Mouse (Mus musculus): ENCODE measurements around the gene Dnajb14. TPM values are rescaled to one million over a fixed set of nuclear protein-coding genes. Genes with fewer than 3 reads are reported as not detected.
"Not testable (repeated sequence)": the region's sequence is repeated elsewhere in the genome, so short reads cannot be mapped to it uniquely, and the experiment has no call there.

The Dnajb14 gene
- total RNA-seq, 2 experiments from 2014 or later: 8.4 to 8.8 TPM

DNA sequence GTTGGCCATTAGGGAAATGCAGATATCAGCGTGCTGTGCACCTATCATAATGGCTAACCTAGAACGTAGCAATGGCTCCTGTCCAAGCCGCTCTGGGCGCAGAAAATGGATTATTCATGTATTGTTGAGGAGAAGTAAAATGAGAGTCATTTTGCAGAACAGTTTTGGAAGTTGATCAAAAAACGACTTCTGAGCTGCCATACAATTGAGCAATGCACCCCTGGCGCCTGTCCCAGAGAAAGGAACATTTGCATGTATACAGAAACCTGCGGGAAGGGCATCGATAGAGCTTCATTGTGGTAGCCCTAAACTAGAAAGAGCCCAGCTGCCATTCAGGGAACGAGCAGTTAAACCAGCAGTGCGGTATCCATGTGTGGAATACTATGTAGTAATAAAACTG lies 32.7 kb downstream of the Dnajb14 start:
- no peak for DNase-seq
- intact Hi-C loops (cut with DNase I): no loop called here

DNA sequence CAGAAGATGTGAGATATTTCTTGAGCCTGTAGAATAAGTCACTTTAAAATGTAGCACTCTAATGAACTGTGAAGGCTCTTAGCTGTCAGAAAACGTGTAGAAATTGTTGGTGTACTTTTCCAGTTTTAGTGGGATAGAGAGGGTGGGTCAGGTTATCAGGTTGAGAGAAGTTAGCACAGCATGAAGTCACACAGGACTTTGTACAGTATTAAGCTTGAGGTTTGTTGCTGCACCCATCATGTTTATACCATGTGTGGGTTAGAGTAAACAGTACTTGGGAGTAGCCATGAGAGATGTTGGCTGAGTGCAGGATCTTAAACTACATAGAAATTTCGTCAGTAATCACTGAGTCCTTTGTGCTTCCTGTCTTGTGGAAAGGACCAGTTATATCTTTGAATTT lies 45.6 kb downstream of the Dnajb14 start:
- intact Hi-C loops (cut with DNase I): loop anchor here (10.0 kb wide), 1 partner anchor 532 kb away; the partner anchor contains the start of gene Adh5
- no peak for DNase-seq

DNA sequence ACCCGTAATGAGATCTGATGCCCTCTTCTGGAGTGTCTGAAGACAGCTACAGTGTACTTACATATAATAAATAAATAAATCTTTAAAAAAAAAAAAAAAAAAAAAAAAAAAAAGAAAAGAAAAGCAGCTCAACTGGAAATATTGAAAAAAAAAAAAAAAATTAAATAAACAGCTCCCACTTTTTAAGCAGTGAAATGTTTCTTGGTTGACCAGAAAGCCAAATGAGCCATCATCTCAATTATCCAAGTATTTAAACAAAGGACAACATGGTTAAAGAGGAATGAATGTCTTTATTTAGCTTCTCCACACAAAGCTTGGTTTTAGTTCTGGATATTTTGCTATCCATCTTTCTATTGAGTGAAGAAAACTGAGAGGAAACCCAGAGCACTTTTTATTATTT lies 47.1 kb downstream of the Dnajb14 start:
- intact Hi-C loops (cut with DNase I): loop anchor here (10.0 kb wide), 1 partner anchor 530 kb away; the partner anchor contains the start of gene Adh5

DNA sequence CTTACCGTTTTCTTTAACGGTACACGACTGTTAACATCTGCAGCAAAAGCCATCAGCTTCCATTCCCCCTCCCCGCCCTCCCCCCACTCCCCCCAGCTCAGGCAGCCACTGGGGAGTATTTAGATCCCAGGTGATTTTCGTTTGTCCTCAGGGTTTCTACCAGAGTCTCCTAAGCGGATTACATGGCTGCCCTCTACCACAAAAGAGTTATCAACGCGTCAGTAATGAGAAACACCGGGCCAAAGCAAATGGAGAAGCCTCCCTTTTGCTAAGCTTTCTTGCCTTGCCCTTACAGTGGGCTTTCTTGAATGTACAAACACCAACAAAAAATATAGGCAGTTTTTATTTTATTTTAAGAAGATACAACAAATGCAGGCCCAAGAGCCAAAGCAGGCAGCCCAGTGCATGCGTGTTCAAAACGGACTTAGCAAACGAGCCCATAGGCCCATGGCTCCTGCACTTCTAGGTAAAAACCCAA lies 50.3 kb downstream of the Dnajb14 start:
- intact Hi-C loops (cut with DNase I): loop anchor here (1.0 to 10.0 kb wide), 3 partner anchors 50 to 527 kb away; partner anchors contain the start of genes Adh5, Dnajb14 and Mttp
- no peak for DNase-seq

More for the DNA sequence above, 47.1 kb downstream of the Dnajb14 start:
- not testable (repeated sequence) for DNase-seq

DNA sequence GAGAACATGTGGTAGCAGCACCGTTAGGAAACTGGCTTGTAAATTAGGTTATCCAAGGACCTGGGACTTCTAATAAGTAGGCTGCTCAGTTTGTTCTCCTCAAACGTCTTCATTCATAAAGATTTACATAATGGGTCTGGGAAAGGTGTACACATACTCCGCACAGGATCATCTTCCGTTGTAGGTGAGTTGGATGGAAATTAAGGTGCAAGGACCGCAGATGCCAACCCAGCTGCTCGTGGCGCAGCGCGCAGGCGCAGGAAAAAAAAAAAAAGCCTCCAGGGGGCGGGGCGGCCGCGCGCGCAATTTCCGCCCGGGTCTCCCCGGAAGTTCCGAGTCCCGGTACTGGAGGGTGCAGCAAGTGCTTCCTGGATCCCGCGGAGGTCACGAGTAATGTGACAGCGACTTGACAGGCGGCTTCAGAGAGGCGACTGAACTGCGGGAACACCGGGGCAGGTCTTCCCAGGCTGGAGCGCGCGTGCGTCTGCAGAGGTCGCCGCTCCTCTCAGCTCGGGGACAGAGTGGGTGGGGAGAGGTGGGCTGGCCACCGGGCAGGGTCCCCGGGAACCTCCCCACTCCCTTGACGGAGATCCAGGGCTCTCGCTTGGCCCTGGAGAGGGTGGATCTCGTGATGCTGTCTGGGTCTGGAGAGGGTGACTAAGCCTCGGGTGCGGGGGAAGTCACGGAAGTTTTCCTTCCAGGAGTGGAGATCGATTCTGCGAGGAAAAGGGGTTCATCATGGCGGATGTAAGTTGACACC lies 50.9 kb downstream of the Dnajb14 start, which contains the start of gene Lamtor3:
Lamtor3 (plus strand) TSS at position 335 of the 760 bp plus-strand sequence.
- intact Hi-C loops (cut with DNase I): loop anchor here (1.0 to 10.0 kb wide), 3 partner anchors 51 to 526 kb away; partner anchors contain the start of genes Adh5, Dnajb14 and Mttp
- peak; percentile 83 to 86 for DNase-seq

DNA sequence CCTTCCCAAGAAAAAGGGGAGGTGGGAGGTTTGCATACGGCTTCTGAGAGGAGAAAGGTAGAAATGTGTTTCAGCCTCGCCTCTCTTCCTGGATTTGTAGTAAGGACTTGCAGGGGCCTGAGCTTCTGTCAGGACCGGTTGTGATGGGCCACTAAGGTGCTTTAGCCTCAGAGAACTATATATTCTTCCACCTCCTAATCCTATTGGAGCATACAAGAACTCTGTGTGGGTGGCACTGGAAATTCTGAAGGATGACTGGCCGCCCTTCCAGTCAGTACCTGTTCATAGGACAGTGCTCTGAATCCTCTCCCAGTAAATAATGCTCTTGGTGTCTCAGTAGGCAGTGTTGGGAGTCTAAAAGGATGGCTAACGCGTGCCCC lies 51.4 kb downstream of the Dnajb14 start:
- intact Hi-C loops (cut with DNase I): loop anchor here (1.0 to 10.0 kb wide), 3 partner anchors 52 to 526 kb away; partner anchors contain the start of genes Adh5, Dnajb14 and Mttp
- no peak for DNase-seq

DNA sequence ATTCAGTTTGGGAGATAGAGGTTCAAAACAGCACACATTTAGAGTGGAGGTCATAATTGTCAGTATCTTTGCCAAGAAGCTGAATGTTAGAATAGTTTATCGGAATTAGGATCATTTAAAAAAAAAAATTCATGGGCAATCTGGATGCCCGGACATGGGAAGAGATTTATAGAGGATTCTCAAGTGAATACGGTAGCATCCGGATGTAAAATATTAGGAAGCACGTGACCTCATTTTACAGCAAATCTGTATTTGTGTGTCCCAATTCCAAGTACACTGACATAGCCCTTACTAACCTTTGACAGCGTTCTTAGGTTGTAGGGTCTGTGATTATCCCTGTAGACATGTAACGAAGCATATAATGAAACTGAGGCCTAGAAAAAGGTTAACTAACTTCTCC lies 51.9 kb downstream of the Dnajb14 start:
- intact Hi-C loops (cut with DNase I): loop anchor here (2.0 to 10.0 kb wide), 2 partner anchors 225 to 525 kb away; partner anchors contain the start of genes Adh5 and Mttp
- DNase-seq: no peak

DNA sequence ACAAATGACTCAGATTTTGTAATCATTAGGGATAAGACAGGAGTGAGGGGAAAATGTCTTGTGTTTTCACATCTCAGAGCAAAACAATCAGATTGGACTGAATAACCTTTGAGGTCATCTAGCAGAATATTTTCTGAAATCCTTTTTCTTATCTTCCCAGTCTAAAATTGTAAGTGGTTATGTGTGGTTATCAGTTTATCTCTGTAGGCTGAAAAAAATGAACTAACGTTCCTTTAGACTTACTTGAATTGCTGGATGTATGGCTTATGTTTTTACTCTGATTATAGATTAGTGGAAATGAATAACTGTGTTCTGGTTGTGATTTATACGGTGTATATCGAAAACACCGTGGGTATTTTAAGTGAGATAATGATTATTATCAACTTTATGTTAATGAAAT lies 53.1 kb downstream of the Dnajb14 start:
- no peak for DNase-seq
- intact Hi-C loops (cut with DNase I): no loop called here

DNA sequence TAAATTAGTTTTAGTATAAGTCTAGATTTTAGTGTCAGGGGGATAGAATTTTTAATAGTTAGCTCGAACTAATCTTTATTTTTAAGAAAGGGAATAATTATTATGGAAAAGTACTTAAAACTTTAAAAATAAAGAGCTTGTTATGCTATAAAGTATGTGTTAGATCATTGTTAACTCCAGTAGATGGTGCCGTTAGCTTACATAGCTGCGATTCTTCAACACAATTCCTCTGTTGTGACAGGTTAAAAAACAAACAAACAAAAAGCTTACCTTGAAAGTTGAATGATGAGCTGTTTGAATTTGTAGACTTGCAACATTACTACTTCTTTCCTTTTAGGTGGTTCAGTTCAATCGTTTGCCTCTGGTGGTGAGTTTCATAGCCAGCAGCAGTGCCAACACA lies 59.5 kb downstream of the Dnajb14 start:
- no peak for DNase-seq
- intact Hi-C loops (cut with DNase I): no loop called here

DNA sequence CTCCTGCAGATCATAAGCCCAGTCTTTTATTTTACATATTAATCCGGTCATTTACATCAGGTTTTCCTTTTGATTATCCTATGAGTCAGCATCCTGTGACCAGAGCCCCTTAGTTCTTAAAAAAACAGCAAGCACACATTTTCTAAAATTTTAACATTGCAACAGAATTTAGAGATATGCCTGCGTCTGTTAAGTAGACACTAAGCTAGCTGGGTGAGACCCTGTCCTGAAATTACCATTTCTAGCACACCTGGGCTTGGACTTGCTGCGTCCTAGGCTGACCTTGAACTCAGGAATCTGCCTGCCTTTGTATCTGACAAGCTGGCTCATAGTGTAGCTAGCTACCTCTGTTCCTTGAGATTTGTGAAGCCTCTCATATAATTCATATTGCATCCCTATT lies 62.5 kb downstream of the Dnajb14 start:
- no peak for DNase-seq
- intact Hi-C loops (cut with DNase I): no loop called here

DNA sequence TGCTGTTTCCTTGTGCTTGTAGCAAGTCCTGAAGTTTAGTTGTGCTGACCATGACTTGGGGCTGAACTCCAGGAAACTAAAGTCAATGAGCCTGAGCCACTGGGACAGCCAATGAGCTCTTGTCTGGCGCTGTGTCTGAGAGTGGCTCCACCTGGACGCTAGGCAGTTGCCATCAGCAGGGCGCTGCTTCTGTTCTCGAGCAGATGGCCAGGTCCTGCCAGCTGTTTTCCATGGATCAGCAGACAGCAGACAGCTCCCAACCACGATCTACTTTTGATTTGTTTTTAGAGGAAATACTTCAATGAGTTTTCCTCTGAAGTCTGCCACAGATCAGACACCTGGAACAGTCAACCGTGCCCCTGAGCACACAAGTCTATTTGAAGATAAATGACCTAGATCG lies 65.3 kb downstream of the Dnajb14 start:
- intact Hi-C loops (cut with DNase I): no loop called here
- DNase-seq: no peak

DNA sequence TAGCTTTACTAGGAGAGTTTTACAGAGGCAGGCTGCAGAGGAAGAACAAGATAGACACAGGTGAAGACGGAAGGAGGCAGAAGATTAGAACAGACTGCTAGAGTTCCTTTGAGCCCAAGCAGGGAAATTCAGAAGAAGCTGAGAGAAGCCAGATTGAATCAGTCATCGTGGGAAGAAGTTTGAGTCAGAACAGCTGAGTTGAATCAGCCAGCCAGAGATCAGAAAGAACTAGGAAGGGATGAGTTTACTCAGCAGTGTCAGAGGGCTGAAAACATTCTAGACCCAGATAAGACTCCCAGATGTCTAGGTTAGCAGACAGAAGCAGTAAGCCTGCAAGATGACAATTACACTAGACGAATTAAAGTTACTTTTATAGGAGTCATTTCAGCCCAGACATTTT lies 66.5 kb downstream of the Dnajb14 start:
- no peak for DNase-seq
- intact Hi-C loops (cut with DNase I): no loop called here

DNA sequence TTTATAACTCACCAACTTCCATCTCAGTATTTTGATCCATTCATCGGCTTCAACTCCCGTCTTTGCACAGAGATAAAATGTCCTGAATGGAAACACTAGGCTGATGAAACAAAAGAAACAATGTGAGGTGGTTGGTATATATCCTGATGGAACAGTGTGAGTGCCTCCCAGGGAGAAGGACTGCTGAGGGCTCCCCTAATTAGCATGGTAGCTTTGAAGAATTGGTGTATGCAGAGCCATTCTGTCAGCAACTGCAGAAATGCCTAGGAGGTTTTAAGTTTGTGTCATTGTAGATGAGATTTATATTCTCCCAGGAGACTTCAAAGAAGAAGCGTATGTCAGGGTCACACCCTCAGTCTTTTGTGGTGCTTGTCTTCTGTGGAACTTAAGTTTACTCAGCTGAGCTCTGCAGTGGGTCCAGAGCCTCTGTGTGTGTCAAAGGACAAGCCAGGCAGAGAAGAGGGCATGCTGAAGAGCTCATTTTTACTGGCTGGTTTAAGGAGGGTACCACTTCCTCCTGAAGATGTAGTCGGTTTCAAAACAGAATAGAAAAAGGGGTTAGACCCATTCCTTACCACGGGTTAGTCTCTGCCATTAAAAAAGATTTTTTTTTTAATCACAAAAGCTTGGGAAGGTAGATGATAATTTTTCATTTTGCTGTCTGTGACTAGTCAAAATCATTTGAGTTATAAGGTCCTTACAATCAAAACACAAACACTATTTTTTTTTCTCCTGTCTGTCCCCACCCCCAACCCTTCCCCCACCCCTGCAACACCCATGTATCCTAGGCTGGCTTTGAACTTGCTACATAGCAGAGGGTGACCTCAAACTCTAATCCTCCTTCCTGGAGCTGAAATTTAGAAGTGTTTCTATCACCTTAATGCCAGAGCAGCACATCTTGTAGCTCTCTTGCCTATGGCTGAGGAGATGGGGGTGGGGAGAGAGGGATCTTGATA lies 68.4 kb downstream of the Dnajb14 start:
- intact Hi-C loops (cut with DNase I): no loop called here

DNA sequence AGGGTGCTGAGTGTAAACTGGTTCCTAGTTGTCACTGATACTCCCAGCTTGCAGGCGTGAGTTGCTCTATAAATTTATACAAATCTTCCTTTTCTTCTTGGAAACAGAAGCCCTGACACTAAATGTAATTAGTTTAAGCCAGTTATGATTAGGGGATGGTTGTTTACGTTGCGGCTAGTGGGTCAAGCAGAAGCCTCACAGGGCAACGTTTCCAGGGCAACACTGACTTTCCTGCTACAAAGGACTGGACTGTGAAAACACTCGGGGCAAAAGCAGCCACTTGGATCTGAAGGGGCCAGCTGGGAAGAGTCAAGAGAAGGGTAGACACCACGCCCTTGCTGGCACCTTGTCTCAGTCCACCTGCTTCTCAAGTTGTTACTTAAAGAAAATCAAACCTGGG lies 69.1 kb downstream of the Dnajb14 start:
- DNase-seq: no peak
- intact Hi-C loops (cut with DNase I): no loop called here

More for the DNA sequence above, 68.4 kb downstream of the Dnajb14 start:
- no peak for DNase-seq

DNA sequence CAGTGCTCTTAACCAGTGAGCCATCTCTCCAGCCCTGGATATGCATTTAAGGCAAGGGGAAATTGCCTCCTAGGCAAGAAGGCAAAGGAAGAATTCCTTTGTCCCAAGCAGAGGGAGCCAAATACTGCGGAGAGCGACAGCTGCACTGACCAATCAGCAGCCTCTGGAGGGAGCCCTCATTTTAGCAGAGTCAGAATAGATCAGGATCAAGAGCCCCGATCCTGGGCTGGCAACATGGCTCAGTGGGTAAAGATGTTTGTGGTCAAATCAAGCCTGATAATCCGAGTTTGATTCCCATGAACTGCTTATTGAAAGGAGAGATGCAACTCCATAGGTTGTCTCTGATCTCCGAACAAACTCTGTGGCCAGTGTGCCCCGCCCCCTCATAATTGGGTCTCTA lies 71.1 kb downstream of the Dnajb14 start:
- intact Hi-C loops (cut with DNase I): no loop called here
- DNase-seq: peak in 1 of 2 experiments; percentile 50

DNA sequence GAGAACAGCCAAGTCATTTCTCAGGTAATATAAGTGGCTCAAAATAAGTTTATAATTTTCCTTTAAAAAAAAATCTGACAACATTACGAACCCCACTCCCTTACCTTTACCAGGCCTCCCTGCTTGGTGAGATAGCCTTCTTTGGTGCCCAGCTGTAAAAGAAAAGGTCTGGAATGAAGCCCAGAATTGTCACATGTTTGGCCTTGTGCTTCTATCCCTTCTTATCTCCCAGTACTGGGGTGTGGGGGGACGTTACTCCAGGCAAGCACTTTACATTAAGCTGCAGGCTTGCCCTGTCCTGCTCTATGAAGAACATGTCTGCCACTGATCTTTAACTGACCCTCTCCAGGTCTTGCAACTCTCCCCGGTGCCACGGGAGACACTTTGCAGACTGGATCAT lies 73.3 kb downstream of the Dnajb14 start:
- intact Hi-C loops (cut with DNase I): loop anchor here (5.0 kb wide), 1 partner anchor 47 kb away; no protein-coding TSS in a partner anchor
- DNase-seq: peak in 1 of 2 experiments; percentile 44

DNA sequence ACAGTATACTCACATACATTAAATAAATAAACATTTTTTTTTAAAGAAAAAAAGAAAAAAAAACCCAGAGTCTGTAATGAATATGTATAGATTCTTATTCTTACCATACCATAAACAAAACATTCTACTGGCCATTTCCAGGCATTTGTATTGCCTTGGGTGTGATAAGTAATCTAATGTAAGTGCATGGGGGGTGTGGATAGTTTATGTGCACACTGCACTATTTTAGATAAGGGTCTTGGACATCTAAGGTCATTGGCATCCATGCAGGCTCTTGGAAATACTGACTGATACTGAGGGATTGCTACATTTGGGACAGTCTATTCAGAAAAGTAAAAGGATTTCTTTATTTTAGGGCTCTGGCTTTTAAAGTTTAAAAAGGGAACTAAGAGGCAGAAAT lies 74.1 kb downstream of the Dnajb14 start:
- intact Hi-C loops (cut with DNase I): loop anchor here (5.0 kb wide), 1 partner anchor 46 kb away; no protein-coding TSS in a partner anchor
- DNase-seq: no peak

DNA sequence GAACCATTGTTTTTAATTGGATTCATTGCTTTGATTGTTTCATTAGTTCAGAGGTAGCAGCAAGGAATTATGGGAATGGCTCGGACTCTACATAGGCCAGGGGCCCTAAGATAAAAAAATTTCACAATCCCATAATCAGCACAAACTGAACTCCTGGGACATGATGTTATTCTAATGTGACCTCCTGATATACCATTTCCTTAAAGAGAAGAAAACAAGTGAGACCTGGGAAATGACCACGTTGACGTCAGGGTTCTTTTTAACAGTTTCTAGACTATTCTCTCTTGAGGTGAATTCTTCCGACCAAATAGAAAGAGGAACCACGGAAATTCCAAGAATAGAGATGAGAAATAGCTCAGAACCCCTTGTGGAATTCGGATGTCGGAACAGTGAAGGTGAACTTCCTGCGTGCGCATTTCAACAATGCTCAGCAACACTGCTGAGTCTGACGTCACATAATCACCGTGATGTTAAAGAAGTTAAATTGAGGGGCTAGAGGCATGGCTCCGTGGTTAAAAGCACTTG lies 74.7 kb downstream of the Dnajb14 start:
- intact Hi-C loops (cut with DNase I): loop anchor here (5.0 kb wide), 1 partner anchor 45 kb away; no protein-coding TSS in a partner anchor
- no peak for DNase-seq

DNA sequence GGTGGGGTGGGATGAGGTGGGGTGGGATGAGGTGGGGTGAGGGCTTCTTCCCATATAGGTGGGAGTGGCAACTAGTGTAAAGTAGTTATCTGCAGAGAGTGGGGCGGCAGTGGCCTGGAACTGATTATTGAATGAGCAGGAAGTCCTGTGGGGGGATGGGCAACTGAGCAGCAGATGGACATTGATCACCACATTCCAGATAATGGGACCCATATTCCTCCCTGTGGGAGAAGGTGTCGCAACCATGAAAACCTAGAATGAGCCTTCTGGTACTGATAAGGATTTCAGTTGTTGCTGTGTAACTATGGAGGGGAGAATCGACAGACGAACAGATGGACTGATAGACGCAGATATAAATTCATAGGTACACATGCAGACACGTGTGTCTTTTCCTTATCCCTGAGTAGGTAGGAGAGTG lies 76.3 kb downstream of the Dnajb14 start:
- intact Hi-C loops (cut with DNase I): loop anchor here (5.0 kb wide), 1 partner anchor 44 kb away; no protein-coding TSS in a partner anchor

DNA sequence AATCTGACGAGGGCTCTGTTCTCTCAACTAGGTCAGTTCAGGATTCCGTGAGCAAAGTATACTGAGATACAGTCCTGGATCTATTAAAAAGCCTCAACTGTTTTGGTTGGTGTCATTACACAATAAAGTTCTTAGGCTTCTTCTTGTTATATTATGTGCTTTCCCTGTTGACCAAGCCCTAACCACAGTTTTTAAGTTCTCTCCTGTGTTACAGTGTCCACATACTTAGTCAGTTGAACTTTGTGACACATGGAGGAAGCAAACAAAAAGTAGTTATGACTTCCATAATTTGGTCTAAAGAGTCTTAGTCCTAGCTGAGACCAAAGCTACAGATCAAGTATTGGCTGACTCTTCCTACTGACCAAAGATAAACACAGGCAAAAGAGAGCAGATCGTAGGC lies 79.4 kb downstream of the Dnajb14 start:
- intact Hi-C loops (cut with DNase I): no loop called here
- DNase-seq: no peak

More for the DNA sequence above, 76.3 kb downstream of the Dnajb14 start:
- DNase-seq: no peak

Data from heart, postnatal 36 days (tissue).